Mouse (Mus musculus): ENCODE measurements around the gene Eps15l1.

Gene Eps15l1

DNA sequence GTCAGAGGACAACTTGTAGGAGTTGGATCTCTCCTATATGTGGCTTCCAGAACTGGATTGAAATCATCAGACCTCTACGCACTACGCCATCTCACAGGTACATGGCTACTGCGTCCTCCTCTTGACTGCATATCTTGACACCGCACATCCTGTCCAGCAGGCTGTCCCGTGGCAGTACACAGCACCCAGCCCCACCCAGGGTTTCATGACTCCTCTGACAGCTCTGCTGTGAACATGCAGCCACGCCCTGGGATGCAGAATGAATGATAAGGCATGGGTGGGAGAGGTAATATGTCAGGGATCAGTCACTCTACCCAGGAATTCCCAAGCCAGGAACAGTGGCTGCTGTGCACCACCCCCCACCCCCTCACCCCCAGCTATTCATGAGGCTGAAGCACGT is 7.4 kb downstream of the Eps15l1 start:
- DNase-seq (ENCODE audit: low spot score), result no peak

DNA sequence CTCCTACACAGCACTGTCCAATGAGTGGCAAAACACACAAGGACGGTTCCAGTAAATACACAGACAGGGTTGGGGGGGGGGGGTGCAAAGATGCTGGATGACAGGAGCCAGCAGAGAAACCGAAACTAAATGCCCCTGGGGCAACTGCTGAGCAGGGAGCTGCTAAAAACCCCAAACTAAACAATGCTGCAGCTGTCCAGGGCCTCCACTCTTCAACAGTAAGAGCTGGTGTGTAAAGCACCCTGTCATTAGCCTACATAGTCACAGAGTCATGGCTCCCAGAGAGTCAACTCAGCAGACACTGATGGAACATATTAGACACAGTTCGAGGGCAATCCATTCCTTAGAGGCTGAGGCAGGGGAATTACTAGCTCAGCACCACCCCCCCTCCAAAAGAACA is 11.8 kb downstream of the Eps15l1 start:
- DNase-seq (ENCODE audit: low spot score), result no peak

DNA sequence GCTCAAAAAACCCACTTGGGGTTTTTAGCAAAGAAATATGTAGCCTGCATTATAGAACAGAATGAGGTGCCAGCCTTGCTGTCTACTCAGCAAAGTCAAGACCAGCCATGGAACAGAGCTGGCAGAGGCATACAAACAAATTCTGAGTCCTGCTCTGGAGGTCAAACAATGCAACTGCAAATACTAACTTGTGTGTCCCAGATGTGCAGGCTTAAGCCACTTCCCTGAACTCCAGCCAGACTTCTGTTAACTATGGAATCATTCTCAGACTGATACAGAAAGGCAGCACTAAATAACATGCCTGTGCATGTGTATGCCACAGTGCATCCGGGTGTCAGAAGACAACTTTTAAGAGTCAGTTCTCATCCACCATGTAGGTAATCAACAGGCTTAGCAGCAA is 13.4 kb downstream of the Eps15l1 start:
- no peak for DNase-seq (ENCODE audit: low spot score)

DNA sequence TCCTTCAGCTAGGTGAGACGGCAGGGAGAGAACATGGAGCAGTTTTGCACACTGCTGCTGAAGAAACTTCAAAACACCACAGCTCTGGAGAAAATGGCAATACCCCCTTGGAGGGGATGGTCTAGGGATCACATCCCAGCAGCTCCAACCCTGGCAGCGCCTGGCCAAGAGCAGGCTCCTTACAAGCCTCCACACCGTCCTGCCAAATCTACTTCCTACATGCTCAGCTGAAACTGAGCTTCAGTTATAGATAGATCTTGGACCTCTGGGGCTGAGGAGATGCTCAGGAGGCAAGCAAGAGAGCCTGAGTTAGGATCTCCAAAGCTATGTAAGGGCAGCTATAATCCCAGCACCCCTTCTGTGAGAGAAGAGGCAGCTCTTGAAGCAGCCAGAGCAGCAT is 18.3 kb downstream of the Eps15l1 start:
- no peak for DNase-seq (ENCODE audit: low spot score)

DNA sequence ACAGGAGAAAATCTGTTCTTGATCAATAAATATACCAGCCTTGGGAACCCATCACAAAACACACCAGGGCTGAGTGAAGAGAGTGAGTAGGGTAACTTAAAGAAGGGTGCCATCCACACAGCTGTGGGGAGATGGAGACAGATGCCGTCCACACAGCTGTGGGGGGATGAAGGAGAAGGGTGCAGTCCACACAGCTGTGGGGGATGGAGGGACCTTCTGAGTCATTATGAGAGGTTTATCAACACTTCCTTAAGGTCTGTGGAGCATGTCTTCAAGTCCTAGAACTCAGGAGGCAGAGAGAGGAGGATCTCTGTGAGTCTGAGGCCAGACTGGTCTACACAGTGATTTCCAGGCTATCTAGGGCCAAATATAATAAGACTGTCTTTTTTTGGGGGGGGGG is 19.9 kb downstream of the Eps15l1 start:
- no peak for DNase-seq (ENCODE audit: low spot score)

DNA sequence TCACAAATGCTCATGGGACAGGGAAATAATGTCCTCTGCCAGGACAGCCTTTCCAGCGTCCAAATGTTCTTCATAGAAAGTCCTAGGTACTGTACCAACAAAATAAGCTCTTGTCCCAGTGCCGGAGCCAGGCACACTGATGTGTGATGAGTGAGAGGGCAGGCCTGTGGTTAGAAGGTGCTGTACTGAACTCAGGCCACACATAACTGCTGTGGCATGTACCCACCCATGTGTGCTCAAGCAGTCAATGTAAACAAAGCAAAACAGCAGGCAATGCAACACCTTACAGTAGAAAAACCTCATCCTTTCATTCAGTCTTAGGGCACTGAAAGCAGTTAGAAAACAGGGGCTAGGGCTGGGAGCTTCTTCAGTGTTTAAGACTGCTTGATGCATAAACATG is 35.5 kb downstream of the Eps15l1 start:
- DNase-seq (ENCODE audit: low spot score), result no peak

DNA sequence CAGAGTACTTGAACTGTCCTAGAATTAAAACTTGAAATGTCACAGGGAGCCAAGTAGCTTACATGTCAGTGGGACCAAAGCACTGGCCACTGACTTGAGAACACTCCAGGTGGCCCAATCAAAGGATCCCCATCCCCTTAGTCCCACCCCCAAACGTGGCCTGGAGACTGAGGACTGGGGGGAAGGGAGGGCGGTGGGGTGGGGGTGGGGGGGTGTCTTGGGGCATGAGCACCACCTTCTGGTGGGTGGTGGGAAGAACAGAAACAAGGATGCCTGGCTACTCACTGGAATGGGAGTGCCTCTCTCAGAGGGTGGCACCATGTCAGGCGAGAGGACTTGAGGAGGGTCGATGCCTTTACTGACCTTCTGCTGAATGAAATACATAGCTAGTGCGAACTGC is 38.9 kb downstream of the Eps15l1 start:
- DNase-seq (ENCODE audit: low spot score), result no peak

DNA sequence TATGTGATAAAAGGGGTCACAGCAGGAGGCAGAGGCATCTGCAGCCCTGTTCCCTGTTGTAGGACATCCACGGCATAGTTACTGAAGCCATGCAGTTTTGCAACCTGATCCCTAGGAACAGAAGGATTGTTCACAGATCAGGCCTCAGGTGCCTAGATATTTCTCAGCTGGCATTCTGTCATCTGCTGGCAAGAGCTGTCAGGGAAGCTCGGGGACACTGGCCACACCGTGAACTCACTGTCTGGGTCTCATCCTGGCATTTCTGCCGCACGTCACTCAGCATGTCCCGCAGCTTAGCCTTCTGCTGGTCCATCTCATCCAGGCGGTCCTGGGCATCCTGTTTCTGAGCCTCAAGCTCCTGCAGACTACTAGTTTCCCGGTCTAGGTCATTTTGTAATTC is 40.6 kb downstream of the Eps15l1 start:
- no peak for DNase-seq (ENCODE audit: low spot score)

DNA sequence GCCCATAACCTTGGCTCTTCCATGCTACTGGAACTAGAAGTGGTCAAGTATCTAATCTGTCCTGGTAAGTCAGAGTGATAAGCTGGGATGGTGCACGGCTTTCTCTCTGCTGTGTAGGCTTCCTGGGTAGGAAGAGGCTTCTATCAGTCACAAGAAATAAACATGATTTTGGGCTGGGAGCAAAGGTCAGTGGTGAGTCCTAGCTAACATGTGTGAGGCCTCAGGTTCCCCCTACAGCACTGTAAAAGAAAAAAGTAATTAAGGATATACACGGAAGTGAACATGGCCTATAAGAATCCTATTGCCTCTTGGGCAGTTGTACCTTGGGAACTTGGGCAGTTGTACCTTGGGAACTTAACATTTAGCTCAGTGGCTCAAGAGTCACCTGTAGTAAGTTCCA is 44.4 kb downstream of the Eps15l1 start:
- no peak for DNase-seq (ENCODE audit: low spot score)

DNA sequence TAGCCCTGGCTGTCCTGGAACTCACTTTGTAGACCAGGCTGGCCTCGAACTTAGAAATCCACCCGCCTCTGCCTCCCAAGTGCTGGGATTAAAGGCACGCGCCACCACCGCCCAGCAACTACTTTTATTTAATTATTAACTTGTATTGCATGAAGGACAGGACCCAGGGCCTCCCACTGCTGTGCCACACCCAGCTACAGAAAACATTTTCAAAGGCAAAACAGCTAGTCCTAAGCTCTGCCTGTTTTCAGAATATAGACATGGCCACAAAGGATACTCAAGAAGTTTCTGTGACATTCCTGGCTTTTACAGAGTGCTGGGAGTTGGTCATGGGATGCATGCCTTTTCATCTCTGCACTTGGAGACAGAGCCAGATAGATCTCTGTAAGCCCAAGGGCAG is 45.0 kb downstream of the Eps15l1 start:
- no peak for DNase-seq (ENCODE audit: low spot score)

DNA sequence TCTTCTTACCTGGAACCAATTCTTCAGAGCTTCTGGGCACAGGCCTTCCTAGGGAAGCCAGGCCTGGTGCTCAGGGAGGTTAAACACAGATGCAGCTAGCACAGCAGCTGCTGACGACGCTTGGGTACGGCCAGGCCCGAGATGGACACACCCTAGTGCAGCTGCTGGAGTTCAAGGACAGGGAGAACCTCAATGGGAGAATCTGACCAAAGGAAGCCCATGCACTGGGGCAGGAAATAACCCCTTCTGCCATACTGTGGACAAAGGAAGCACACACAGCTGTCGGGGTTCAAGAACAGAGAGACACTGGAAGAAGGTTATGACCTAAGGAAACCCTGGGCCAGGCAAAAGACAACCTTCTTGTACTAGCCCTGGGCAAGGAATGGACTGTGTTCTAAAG is 46.1 kb downstream of the Eps15l1 start:
- DNase-seq (ENCODE audit: low spot score), result no peak

DNA sequence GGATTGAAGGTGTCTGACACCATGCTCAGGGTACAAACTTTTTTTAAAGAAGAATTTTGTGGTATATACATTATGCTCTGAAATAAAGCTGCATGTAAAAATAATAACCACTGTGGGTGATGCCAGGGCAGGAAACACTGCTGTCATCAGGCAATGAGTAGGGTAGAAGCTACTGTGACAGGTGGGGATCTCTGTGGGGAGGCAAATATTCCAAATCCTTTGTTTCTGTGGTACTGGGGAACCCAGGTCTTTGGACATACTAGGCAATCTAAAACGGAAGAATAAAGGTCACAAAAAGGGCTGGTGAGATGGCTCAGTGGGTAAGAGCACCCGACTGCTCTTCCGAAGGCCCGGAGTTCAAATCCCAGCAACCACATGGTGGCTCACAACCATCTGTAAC is 48.9 kb downstream of the Eps15l1 start:
- DNase-seq (ENCODE audit: low spot score), result no peak

DNA sequence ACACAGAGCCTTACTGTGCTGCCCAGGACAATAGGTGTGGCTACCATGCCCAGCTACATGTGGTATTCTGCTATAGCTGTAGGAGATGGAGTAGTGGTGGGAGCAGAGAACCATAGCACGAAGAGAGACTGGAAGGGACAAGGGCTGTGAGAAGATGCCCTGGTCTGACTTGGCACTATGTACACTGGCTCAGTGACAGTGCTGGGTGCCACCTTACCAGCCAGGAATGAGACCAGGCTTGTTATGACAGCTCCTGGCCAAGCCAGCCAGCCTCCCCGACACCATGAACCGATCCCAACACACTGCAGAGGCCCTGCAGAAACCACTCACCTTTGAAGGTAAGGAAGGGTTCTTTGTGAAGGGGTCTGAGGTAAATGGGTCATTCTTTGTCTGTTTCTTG is 49.9 kb downstream of the Eps15l1 start:
- no peak for DNase-seq (ENCODE audit: low spot score)

DNA sequence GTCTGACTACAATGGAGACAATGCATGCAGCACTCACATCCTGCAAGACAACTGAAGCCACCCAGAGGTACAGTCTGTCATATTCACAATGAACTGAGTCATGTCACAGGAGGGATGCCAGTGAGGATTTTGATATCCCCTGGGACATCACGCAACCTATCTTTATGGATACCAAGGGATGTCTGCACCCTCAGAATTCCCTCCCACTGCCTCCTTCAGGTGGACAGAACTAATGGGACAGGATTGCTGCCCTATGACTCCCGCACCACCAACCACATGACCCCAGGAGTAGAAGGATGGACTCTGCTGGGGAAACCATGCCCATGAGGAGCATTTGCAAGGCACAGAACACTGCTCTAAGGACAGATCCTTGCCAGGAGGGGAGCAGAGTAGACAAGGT is 54.8 kb downstream of the Eps15l1 start:
- DNase-seq (ENCODE audit: low spot score), result no peak

DNA sequence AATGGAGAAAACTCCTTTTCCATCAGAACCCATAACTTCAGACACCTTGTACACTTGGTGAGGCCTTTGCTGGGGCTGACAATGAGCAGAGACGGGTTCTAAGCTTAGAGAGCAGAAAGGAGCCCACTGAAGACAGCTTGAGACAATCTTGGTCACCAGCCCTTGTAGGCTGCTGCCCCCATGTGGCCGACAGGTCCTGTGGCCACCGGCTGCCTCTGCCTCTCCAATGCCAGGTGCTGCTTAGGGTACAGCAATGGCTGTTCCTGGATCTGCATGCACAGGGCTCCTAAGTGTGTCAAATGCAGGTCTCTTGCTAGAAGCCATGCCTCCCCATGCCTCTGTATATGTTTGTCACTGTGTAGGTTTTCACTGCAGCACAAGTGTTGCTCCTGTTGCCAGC is 55.4 kb downstream of the Eps15l1 start:
- peak; percentile 89 for DNase-seq (ENCODE audit: low spot score)

DNA sequence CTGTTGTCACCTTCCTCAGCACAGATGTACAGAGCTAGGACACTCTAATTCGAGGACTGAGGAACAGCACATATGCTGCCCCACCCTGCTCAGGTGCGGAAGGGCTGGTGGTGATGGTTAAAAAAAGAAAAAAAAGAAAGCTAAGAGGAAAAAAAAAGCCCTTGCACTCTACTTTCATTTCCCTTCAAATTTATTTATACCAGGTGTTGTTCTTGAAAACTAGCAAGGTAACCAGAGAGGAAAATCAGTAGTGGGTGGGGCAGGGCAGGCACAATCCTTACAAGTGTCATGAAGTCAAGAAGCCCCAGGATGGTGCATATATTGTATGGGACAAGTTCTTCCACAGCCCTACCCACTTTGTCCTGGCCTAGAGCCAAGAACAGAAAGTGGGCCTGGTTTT is 56.2 kb downstream of the Eps15l1 start:
- no peak for DNase-seq (ENCODE audit: low spot score)

DNA sequence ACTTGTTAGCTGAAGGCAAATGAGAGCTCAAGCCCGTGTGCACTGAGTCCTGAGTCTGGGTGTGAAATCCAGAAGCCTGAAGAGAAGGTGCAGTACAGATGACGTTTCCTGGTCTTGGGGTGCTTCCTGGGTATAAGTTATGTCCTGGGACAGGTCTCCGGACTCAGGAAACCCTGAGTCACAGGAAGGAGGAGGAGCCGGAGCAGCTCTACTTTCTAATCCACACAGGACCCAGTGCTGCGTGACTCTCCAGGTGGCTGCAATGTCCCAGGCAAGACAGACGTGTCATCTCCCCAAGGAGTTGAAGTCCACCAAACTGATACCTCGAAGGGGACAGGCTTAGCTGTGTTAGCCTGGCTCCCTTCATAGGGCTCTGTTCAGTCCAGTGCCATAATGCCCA is 57.8 kb downstream of the Eps15l1 start:
- DNase-seq (ENCODE audit: low spot score), result no peak

DNA sequence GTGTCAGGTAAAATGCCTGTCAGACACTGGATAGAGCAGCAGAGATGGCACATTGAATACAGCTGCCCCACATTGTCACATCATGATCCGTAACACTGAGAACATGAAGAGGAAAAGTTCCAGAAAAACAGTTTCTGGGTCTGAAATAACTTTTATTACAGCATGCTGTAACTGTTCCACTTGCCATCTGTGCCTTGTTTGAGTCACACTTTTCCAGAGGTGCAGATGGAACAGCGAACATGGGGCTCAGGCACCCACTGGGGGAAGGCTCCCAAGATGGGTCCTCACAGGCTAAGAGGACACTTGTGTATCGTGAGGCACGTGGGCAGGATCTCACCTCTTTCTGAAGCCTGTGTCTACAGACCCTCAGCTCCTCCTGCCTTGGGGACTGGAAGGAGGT is 58.5 kb downstream of the Eps15l1 start:
- DNase-seq (ENCODE audit: low spot score), result no peak

DNA sequence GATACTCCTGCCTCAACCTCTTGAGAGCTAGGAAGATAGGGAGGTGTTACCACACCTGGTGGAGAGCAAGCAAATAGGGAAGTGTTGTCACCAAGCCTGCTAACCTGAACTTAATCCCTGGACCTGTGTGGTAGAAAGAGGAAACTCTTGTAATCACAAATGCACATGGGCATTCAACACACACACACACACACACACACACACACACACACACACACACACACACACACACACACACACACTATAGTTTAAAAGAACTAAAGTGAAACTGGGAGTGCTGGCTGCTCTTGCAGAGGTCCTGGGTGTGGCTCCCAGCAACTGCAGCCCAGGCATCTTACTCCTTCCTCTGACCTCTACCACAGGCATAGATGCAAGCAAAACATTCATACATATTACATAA is 61.1 kb downstream of the Eps15l1 start:
- DNase-seq (ENCODE audit: low spot score), result no peak

DNA sequence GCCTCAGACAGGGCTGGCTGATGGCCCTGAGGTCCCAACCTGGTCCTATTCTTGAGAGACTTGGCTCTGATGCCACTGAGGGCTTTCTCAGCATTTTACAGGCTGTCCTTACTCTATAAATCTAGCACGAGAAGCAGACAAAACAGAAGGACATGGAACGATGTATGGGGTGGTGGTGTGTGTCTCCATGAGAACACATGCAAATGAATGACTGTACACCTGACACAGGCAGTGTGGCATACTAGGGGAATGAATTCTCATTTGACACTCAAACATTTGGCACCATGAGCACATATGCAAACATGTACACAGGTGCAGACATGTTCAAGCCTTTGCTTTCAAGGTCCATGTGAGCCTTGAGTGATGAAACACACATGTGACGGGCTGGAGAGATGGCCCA is 64.7 kb downstream of the Eps15l1 start:
- DNase-seq (ENCODE audit: low spot score), result no peak

DNA sequence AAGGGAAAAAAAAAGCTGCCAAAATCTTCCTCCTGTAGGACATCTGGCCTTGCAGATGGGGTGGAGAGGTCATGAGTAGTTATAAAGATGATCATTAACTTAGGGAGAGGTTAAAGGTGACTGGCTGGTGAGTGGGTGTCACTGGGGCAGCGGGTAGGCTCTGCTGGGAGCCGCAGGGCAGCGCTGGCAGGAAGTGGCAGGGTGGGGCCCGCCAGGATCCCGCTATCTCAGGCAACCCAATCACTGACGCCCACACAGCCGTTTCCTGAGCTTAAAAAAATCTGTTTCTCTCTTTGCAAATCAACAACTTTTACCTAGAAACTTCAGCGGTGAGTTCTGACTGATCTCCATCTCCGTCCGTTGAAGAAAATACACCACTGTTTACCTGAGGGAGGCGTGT is 67.0 kb downstream of the Eps15l1 start:
- DNase-seq (ENCODE audit: low spot score), result no peak

DNA sequence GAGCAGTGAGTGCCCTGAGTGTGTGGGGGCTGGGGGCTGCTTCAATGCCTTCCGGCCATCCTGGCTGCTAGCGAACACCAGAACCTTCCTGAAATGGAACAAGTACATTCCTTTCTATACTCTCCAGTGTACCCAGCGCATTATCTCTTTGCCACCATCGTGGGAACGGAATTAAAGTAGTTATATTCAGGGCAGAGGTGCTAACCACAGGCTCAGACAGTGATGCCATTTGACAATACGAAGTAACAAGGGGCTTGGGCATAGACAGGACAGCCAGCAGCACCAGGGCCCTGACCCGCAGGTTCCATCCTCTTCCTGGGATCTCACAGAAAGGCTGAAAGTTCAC is 67.6 kb downstream of the Eps15l1 start:
- no peak for DNase-seq (ENCODE audit: low spot score)

DNA sequence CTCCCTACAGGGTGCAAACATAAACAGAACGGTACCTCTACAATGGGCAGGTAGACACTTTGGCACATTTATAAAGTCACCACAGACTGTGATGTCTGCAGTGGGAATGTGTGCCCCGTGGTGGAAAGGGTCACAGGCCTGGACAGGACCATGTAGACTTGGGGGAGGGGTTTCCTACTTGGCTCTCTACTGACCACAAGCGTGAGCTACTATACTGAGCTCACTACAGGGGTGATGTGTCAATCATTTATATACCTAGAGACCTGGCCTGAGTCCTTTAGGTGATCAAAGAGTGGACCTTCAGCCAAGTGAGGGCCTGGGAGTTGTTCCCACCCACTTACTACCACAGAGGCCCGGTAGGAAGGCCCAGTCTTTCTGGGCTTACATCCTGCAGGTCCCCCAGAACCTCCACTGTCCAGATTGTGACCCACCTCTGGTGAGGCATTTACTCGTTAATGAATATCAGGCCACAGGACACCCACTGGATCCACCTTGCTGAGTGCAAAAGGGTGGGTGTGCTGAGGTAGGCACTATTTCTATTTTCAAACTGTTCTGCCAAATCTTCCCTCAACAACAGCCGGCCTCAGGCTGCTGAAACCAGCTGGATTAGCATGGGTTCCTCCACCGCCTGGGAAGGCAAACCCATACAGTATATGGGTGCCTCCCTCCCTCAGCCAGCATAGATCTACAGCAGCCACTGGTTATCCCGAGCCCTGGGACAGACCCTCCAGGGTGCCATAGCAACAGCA is 68.1 kb downstream of the Eps15l1 start:
- DNase-seq (ENCODE audit: low spot score), result no peak

DNA sequence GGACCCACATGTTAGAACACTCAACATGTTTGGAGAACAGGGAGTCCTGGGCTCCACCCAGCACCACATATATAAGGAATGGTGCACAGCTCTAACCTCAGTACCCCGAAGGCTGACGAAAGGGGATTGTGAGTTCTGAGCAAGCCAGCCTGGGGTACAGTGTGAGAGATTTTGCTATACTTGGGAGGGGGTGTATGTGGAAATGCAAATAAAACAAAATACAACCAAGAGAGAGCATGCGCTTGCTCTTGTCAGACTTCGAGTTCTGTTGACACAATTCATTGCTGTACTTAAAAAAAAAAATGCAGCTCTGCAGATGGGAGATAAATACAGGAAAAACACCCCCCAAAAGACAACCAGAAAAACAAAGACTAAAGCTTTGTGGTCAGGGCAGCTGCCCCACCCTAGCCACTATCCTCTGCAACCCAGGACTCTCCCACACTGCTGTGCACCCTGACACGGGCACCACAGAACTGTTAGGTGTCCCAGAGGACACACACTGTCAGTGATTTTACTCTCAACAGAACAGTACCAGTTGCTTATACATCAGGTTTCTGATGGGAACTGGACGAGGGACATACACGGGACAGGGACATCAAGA is 69.8 kb downstream of the Eps15l1 start:
- no peak for DNase-seq (ENCODE audit: low spot score)
